Mouse (Mus musculus): ENCODE results near the gene Zfp81.

DNA sequence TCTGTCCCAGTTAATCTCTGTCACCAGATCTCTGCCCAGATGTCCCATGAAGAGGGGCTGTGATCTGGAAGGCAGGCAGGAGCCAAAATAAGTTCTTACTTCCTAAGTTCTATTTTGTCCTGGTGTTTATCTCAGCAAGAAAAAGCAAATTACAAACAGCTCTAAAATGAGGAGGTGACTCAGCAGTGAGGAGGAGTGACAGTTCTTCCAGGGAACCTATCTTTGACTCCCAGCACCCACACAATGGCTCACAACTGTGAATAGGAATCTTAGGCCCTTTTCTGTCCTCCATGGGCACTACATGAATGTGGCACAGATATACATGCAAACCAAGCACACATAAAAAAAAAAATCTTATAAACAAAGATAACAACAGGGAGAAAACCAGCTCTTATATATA lies 27.0 kb upstream of the Zfp81 start:
- TF ChIP-seq ZC3H11A (IDR thresholded peaks at IDR 0.05; ENCODE audit: borderline replicate concordance, low read depth, low read length) (no peak), CHD2 (IDR thresholded peaks at IDR 0.05; ENCODE audit: low read depth, low read length) (no peak), MAFK (IDR thresholded peaks at IDR 0.05; ENCODE audit: insufficient read depth, low read depth, low read length) (no peak), HCFC1 (IDR thresholded peaks at IDR 0.05; ENCODE audit: borderline replicate concordance, insufficient read depth, low read length) (no peak), ZNF384 (IDR thresholded peaks at IDR 0.05; ENCODE audit: low read depth, low read length) (no peak)

Measured in ES-E14 (cell line).